Mouse (Mus musculus): Measurements from ENCODE around the gene Cks1b. TPM values are rescaled to one million over a fixed set of nuclear protein-coding genes. Genes with fewer than 3 reads are reported as not detected.

Cks1b gene
- polyA plus RNA-seq, 1 experiment = 10.9 TPM

GRCm38 (mm10) chr3:89394006-89394893, 23.9 kb downstream of the Cks1b start, which contains the start of gene Zbtb7b:
TSS of gene Zbtb7b (minus strand) at chr3:89394776.
- peak within 1 kb of the TSS; percentile 70 for H3K4me3 ChIP-seq (ENCODE audit: insufficient read depth, low read depth, low read length)
- peak within 1 kb of the TSS; percentile 92 for H3K27ac ChIP-seq (replicated peaks; ENCODE audit: low read depth, low read length)
- H3K4me1 ChIP-seq (ENCODE audit: control insufficient read depth, insufficient read depth, insufficient read length, low read length) = peaks cover 7% of the 10 kb centered on the region; the same call in 1 of the 2 replicates

GRCm38 (mm10) chr3:89393605-89394004, 24.6 kb downstream of the Cks1b start:
- Histone ChIP-seq H3K27ac (replicated peaks; ENCODE audit: low read depth, low read length) (peak overlapping the region; percentile 96), H3K4me3 (ENCODE audit: insufficient read depth, low read depth, low read length) (peak overlapping the region; percentile 82), H3K4me1 (ENCODE audit: control insufficient read depth, insufficient read depth, insufficient read length, low read length) (peaks cover 9% of the 10 kb centered on the region; the same call in 1 of the 2 replicates)

GRCm38 (mm10) chr3:89392871-89393311, 25.3 kb downstream of the Cks1b start:
- H3K27ac ChIP-seq (replicated peaks; ENCODE audit: low read depth, low read length) = peak overlapping the region; percentile 76

GRCm38 (mm10) chr3:89391663-89392511, 26.3 kb downstream of the Cks1b start:
- H3K4me3 ChIP-seq (ENCODE audit: insufficient read depth, low read depth, low read length) = peak overlapping the region; percentile 82
- H3K4me1 ChIP-seq (ENCODE audit: control insufficient read depth, insufficient read depth, insufficient read length, low read length) = peaks cover 11% of the 10 kb centered on the region
- peak overlapping the region; percentile 93 for H3K27ac ChIP-seq (replicated peaks; ENCODE audit: low read depth, low read length)

More at GRCm38 (mm10) chr3:89392871-89393311, 25.3 kb downstream of the Cks1b start:
- Histone ChIP-seq H3K4me1 (ENCODE audit: control insufficient read depth, insufficient read depth, insufficient read length, low read length) (peaks cover 11% of the 10 kb centered on the region; the same call in 1 of the 2 replicates), H3K4me3 (ENCODE audit: insufficient read depth, low read depth, low read length) (peak overlapping the region; percentile 78)

GRCm38 (mm10) chr3:89390699-89391662, 27.2 kb downstream of the Cks1b start:
- Histone ChIP-seq H3K4me1 (ENCODE audit: control insufficient read depth, insufficient read depth, insufficient read length, low read length) (peaks cover 11% of the 10 kb centered on the region), H3K27ac (replicated peaks; ENCODE audit: low read depth, low read length) (peak overlapping the region; percentile 93), H3K4me3 (ENCODE audit: insufficient read depth, low read depth, low read length) (peak overlapping the region; percentile 82)

- peak overlapping the region; percentile 35; the same call in 1 of the 2 replicates for H3K4me3 ChIP-seq (ENCODE audit: insufficient read depth, low read depth, low read length)
- peak overlapping the region; percentile 85 for H3K27ac ChIP-seq (replicated peaks; ENCODE audit: low read depth, low read length)
- H3K4me1 ChIP-seq (ENCODE audit: control insufficient read depth, insufficient read depth, insufficient read length, low read length) = peaks cover 11% of the 10 kb centered on the region
Observed at GRCm38 (mm10) chr3:89390111-89390515, 28.1 kb downstream of the Cks1b start.

- H3K4me1 ChIP-seq (ENCODE audit: control insufficient read depth, insufficient read depth, insufficient read length, low read length) = peaks cover 16% of the 10 kb centered on the region
- H3K4me3 ChIP-seq (ENCODE audit: insufficient read depth, low read depth, low read length) = no peak overlapping the region
- H3K27ac ChIP-seq (replicated peaks; ENCODE audit: low read depth, low read length) = peak overlapping the region; percentile 91
Observed at GRCm38 (mm10) chr3:89388901-89389740, 29.1 kb downstream of the Cks1b start.

- peak overlapping the region; percentile 91 for H3K27ac ChIP-seq (replicated peaks; ENCODE audit: low read depth, low read length)
- peaks cover 22% of the 10 kb centered on the region for H3K4me1 ChIP-seq (ENCODE audit: control insufficient read depth, insufficient read depth, insufficient read length, low read length)
- H3K4me3 ChIP-seq (ENCODE audit: insufficient read depth, low read depth, low read length) = peak overlapping the region; percentile 56
Observed at GRCm38 (mm10) chr3:89388134-89388881, 29.9 kb downstream of the Cks1b start.

- peak overlapping the region; percentile 91 for H3K27ac ChIP-seq (replicated peaks; ENCODE audit: low read depth, low read length)
- H3K4me1 ChIP-seq (ENCODE audit: control insufficient read depth, insufficient read depth, insufficient read length, low read length) = peaks cover 22% of the 10 kb centered on the region
- H3K4me3 ChIP-seq (ENCODE audit: insufficient read depth, low read depth, low read length) = peak overlapping the region; percentile 56
Observed at GRCm38 (mm10) chr3:89387632-89388031, 30.6 kb downstream of the Cks1b start.

GRCm38 (mm10) chr3:89386438-89387420, 31.5 kb downstream of the Cks1b start:
- H3K27ac ChIP-seq (replicated peaks; ENCODE audit: low read depth, low read length) = peak overlapping the region; percentile 91

GRCm38 (mm10) chr3:89385451-89385850, 32.7 kb downstream of the Cks1b start:
- Histone ChIP-seq H3K27ac (replicated peaks; ENCODE audit: low read depth, low read length) (peak overlapping the region; percentile 91; the same call in 1 of the 2 replicates), H3K4me1 (ENCODE audit: control insufficient read depth, insufficient read depth, insufficient read length, low read length) (peaks cover 25% of the 10 kb centered on the region), H3K4me3 (ENCODE audit: insufficient read depth, low read depth, low read length) (no peak overlapping the region)

More at GRCm38 (mm10) chr3:89386438-89387420, 31.5 kb downstream of the Cks1b start:
- Histone ChIP-seq H3K4me1 (ENCODE audit: control insufficient read depth, insufficient read depth, insufficient read length, low read length) (peaks cover 25% of the 10 kb centered on the region), H3K4me3 (ENCODE audit: insufficient read depth, low read depth, low read length) (peak overlapping the region; percentile 56)

All from brown adipose tissue, adult 24 weeks (tissue).